Mouse (Mus musculus): Measurements from ENCODE around the gene Xrcc3.

DNA sequence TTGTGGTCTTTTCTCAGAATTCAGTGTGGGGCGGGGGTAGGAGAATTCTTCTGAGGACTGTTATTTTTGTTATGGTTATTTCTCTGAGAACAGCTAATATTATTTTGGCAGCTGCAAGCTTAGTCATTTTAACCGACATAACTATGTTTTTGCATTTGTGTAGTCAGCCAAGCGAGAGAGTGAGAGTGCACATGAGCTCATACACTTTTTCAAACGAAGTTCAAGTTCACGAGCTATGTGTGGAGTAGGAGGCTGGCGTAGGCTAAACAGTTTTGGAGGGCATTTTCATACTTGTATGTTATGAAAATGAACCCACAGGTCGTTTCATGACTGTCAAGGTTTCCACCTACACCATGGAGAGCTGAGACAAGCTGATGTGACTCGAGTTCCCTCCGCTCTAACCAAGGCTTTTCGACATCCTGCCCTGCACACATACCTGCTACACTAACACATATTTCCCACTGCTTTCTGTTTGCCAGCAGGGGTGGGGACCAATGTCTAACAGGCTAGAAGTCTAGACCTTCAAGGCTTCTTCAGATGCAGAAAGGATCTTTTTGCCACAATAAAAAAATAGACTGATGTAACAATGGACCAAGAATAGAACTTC lies 45.2 kb downstream of the Xrcc3 start:
- TF ChIP-seq CTCF (IDR thresholded peaks at IDR 0.05) = no peak
- no peak for TF ChIP-seq EP300 (IDR thresholded peaks at IDR 0.05)
